Mouse (Mus musculus): ENCODE data around the gene Olfr133.
"Not testable (repeated sequence)": the region's sequence is repeated elsewhere in the genome, so short reads cannot be mapped to it uniquely, and the experiment has no call there.

Olfr133 gene

GRCm38 (mm10) chr17:38144981-38145380, at the start of gene Olfr133:
TSS of gene Olfr133 (plus strand) at chr17:38145281.
- DNase-seq (ENCODE audit: low spot score in 2 of 2), result no peak

- DNase-seq (ENCODE audit: low spot score in 2 of 2), result not testable (repeated sequence)
Measured at GRCm38 (mm10) chr17:38124199-38124598, 20.9 kb upstream of the Olfr133 start.

DNA sequence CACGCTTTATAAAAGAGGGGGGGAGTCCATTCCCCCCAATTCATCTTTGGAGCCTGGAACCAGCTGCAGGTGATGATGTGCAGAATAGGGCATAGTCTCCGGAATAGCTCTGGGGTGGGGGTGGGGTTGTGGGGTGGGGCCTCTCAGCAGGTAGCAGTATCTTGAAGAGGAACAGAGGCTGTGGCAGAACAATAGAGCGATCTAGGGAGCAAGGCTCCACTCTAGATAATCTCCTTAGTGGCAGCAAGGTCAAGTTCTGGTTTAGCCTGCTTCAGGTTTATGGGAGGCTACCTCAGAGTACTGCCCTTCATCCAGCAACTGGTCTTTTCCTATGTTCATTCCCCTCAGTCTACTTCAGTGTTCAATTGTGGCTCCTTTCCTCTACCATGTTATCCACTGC, 19.7 kb upstream of the Olfr133 start:
- DNase-seq (ENCODE audit: low spot score in 2 of 2), result not testable (repeated sequence)

DNA sequence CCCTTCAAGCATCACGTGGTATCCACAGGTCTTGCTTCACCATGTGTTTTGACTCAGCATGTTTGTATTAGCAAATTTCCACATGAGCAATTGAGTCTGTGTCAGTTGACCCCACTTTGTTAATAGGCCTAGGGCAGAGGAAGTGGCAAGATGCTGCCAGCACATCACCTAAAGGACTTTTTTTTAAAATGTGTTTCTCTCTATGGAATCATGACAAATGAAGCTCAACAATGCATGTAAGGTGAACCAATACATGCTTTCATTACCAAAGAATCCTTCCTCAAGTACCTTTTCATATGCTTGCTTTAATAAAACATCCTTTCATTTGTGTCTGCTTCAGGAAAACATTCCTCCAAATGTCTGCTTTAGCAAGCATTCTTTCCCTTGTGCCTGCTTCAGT, 10.7 kb upstream of the Olfr133 start, which contains the start of gene Olfr132:
Olfr132 (minus strand) TSS at position 101 of the 400 bp plus-strand sequence.
- DNase-seq (ENCODE audit: low spot score in 2 of 2), result no peak

DNA sequence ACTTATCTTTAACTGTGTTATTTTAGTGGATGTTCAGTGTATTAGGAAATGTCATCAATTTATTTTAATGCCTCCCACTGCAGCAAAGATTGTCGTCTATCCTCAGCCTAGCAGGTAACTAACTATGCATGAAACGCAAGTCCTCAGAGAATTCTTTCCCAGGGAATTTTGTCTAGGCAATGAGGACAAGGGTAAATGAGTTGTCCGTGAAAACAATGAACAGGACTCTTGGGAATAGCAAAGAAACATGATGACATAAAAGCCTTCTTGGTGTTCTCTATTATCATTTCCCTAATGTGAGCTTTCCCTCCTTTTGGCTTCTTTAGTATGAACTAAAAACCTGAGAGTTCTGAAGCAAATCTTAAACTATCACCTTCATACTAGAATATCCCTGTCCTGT, 26.0 kb downstream of the Olfr133 start, which contains the start of gene Olfr134:
Olfr134 (plus strand) TSS at position 301 of the 400 bp plus-strand sequence.
- no peak for DNase-seq (ENCODE audit: low spot score in 2 of 2)
